Mouse (Mus musculus) cortical plate, adult 2 months (tissue): ENCODE results near the gene Lrrc14b.

Experiments used
- CTCF ChIP-seq: fragments of 200-500 bp; IDR thresholded peaks from 2 replicates; pipeline ENCODE4 v1.5.1; 2011; ENCODE audit warnings: mild to moderate bottlenecking, control low read depth, low read length; ENCODE audit not compliant: insufficient read depth; ENCODE audit errors: extremely low read depth
- POLR2A ChIP-seq: fragments of 200-500 bp; IDR thresholded peaks from 2 replicates; pipeline ENCODE4 v1.6.1; 2011; ENCODE audit warnings: mild to moderate bottlenecking, low read length, control low read depth; ENCODE audit not compliant: insufficient read depth; ENCODE audit errors: extremely low read depth

GRCm38 (mm10) chr13:74382289-74382688 lies 18.5 kb upstream of the Lrrc14b start:
- TF ChIP-seq CTCF (no peak), POLR2A (no peak)
